ENCODE assay signal across 9 mouse cellular contexts in the genomic region with DNA sequence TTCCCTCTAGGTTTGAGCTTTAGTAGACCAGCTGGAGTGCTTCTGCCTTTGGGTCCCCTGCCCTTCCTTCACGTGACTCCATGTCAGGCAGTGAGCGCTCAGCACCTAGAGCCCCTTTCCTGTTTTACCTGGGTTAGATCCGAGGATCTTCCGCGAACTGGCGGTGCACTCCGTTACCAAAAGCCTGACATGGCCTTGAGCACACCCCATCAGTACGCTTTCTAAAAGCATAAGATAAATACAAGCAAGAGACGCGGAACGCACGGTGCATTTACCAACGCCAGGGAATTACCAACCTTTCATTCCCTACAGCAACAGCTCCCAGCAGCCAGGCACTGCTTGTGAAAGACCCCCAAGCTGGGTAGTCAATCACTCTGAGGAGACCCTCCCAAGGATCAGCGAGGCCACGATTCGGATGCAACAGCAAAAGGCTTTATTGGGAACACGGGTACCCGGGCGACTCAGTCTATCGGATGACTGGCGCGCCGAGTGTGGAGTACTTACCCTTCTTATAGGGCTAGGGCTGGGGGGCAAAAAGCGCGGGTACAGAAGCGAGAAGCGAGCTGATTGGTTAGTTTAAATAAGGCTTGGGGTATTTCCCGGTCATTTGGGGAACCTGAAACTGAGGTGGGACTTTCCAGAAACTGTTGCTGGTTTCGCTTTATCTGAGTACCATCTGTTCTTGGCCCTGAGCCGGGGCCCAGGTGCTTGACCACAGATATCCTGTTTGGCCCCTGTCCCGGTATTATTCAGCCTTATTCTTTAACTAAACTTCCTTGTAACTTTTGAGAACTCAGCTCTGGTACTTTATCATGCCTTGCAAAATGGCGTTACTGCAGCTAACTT. TPM values are rescaled to one million over a fixed set of nuclear protein-coding genes. Genes with fewer than 3 reads are reported as not detected.
DNase-seq lines count a peak whose midpoint lies in the region; ATAC-seq and TF ChIP-seq lines count a peak whose summit lies in the region.
"Not testable (repeated sequence)": the region's sequence is repeated elsewhere in the genome, so short reads cannot be mapped to it uniquely, and the experiment has no call there.
"Had no signal": no experiment of that assay in that cellular context is flagged by ENCODE, and none has a peak within 500 bp of the region (broad histone marks: within the 10 kb centered on the region; RNA-seq: fewer than 3 reads in every experiment).

No protein-coding gene starts in this region.

- H3K4me2 ChIP-seq in forebrain, embryonic 14.5 days (ENCODE audit: low read length), result peak overlapping the region; percentile 100
- peak overlapping the region; percentile 100 for H3K4me2 ChIP-seq in hindbrain, embryonic 12.5 days (replicated peaks)
- peak overlapping the region; percentile 98 for H3K4me2 ChIP-seq in lung, embryonic 16.5 days (ENCODE audit: low read depth, low read length)
- peak overlapping the region; percentile 96 for H3K4me2 ChIP-seq in neural tube, embryonic 11.5 days (ENCODE audit: low read depth)
- H3K4me2 ChIP-seq in stomach, postnatal 0 days (replicated peaks; ENCODE audit: low read depth), result peak overlapping the region; percentile 99

- H3K9me3 ChIP-seq in E14TG2a.4 (ENCODE audit: low read length); forebrain, embryonic 14.5 days (replicated peaks; ENCODE audit: control insufficient read depth, low read length); hindbrain, embryonic 12.5 days (replicated peaks); lung, embryonic 16.5 days (ENCODE audit: control insufficient read depth, low read length); neural tube, embryonic 11.5 days (ENCODE audit: control insufficient read depth, low read length); stomach, postnatal 0 days (ENCODE audit: control insufficient read depth, low read length): not testable (repeated sequence)

- WGBS in forebrain, embryonic 14.5 days, result 29% methylated on average over 29 of the region's 32 CpGs
- 26% methylated on average over 30 of the region's 32 CpGs for WGBS in hindbrain, embryonic 12.5 days
- WGBS in lung, embryonic 16.5 days, result 7% methylated on average over 29 of the region's 32 CpGs
- WGBS in neural tube, embryonic 11.5 days, result 27% methylated on average over 29 of the region's 32 CpGs
- WGBS in stomach, postnatal 0 days, result 10% methylated on average over 28 of the region's 32 CpGs

- H3K4me3 ChIP-seq in E14TG2a.4 (replicated peaks; ENCODE audit: low read length), result peak overlapping the region; percentile 97
- peak overlapping the region; percentile 94 for H3K4me3 ChIP-seq in cortical plate, adult 2 months (ENCODE audit: insufficient read depth, low read length)
- H3K4me3 ChIP-seq in forebrain, embryonic 14.5 days (ENCODE audit: low read depth, low read length), result peak overlapping the region; percentile 88
- peak overlapping the region; percentile 89 for H3K4me3 ChIP-seq in hindbrain, embryonic 12.5 days
- peak overlapping the region; percentile 90 for H3K4me3 ChIP-seq in left cerebral cortex, adult 2 months
- peak overlapping the region; percentile 87 for H3K4me3 ChIP-seq in lung, embryonic 16.5 days (ENCODE audit: low read length)
- peak overlapping the region; percentile 76 for H3K4me3 ChIP-seq in neural tube, embryonic 11.5 days (ENCODE audit: low read depth, low read length)
- H3K4me3 ChIP-seq in stomach, postnatal 0 days (ENCODE audit: low read depth, low read length), result peak overlapping the region; percentile 76

- TF ChIP-seq CTCF in E14TG2a.4 (conservative IDR thresholded peaks at IDR 0.05; ENCODE audit: low read length); cortical plate, adult 2 months (IDR thresholded peaks at IDR 0.05; ENCODE audit: extremely low read depth, insufficient read depth, low read length); left cerebral cortex, adult 2 months (IDR thresholded peaks at IDR 0.05); stomach, postnatal 0 days (IDR thresholded peaks at IDR 0.05; ENCODE audit: low read depth): not testable (repeated sequence)

- not testable (repeated sequence) for ATAC-seq in forebrain, embryonic 14.5 days; hindbrain, embryonic 12.5 days (ENCODE audit: low FRiP score); neural tube, embryonic 11.5 days (ENCODE audit: insufficient read depth, low FRiP score, low TSS enrichment); stomach, postnatal 0 days (ENCODE audit: low FRiP score, low TSS enrichment)
- peak; percentile 35 for ATAC-seq in lung, embryonic 16.5 days (ENCODE audit: low read depth)

- DNase-seq in forebrain, embryonic 14.5 days (ENCODE audit: low spot score), result peak; percentile 13
- DNase-seq in left cerebral cortex, adult 2 months (ENCODE audit: extremely low spot score in 1 of 2, low spot score in 2 of 2), result not testable (repeated sequence)
- peak; percentile 35 for DNase-seq in neural tube, embryonic 11.5 days (ENCODE audit: low spot score)
- peak; percentile 44 for DNase-seq in stomach, postnatal 0 days (ENCODE audit: low spot score)

- TF ChIP-seq EP300 in stomach, postnatal 0 days (optimal IDR thresholded peaks at IDR 0.05), result not testable (repeated sequence)

- H3K4me1 ChIP-seq in E14TG2a.4 (replicated peaks; ENCODE audit: low read depth, low read length), result peaks cover 71% of the 10 kb centered on the region
- not testable (repeated sequence) for H3K4me1 ChIP-seq in cortical plate, adult 2 months (ENCODE audit: control insufficient read depth, insufficient read depth, low read length); stomach, postnatal 0 days (replicated peaks; ENCODE audit: control insufficient read depth, insufficient read depth)
- H3K4me1 ChIP-seq in forebrain, embryonic 14.5 days (ENCODE audit: control insufficient read depth, insufficient read depth, low read length), result peaks cover 12% of the 10 kb centered on the region
- peaks cover 43% of the 10 kb centered on the region for H3K4me1 ChIP-seq in hindbrain, embryonic 12.5 days
- peaks cover 42% of the 10 kb centered on the region for H3K4me1 ChIP-seq in lung, embryonic 16.5 days (replicated peaks; ENCODE audit: control insufficient read depth, insufficient read depth, low read length)
- H3K4me1 ChIP-seq in neural tube, embryonic 11.5 days (ENCODE audit: control insufficient read depth, insufficient read depth, low read length), result peaks cover 11% of the 10 kb centered on the region

- not testable (repeated sequence) for TF ChIP-seq POLR2A in cortical plate, adult 2 months (IDR thresholded peaks at IDR 0.05; ENCODE audit: extremely low read depth, insufficient read depth, low read length)

- H3K27ac ChIP-seq in cortical plate, adult 2 months (ENCODE audit: insufficient read depth, low read length); left cerebral cortex, adult 2 months: not testable (repeated sequence)
- peak overlapping the region; percentile 96 for H3K27ac ChIP-seq in forebrain, embryonic 14.5 days (ENCODE audit: low read depth, low read length)
- H3K27ac ChIP-seq in hindbrain, embryonic 12.5 days, result peak overlapping the region; percentile 92
- peak overlapping the region; percentile 99 for H3K27ac ChIP-seq in lung, embryonic 16.5 days (ENCODE audit: low read length)
- H3K27ac ChIP-seq in neural tube, embryonic 11.5 days (ENCODE audit: low read depth, low read length), result peak overlapping the region; percentile 92
- H3K27ac ChIP-seq in stomach, postnatal 0 days (replicated peaks), result peak overlapping the region; percentile 98

- H3K27me3 ChIP-seq in E14TG2a.4 (ENCODE audit: insufficient read depth, low read length); forebrain, embryonic 14.5 days (replicated peaks; ENCODE audit: control insufficient read depth, insufficient read depth, low read length); hindbrain, embryonic 12.5 days; lung, embryonic 16.5 days (ENCODE audit: control insufficient read depth, insufficient read depth, low read depth, low read length); neural tube, embryonic 11.5 days (ENCODE audit: control insufficient read depth, insufficient read depth, low read length); stomach, postnatal 0 days (ENCODE audit: control insufficient read depth, insufficient read depth, low read length): not testable (repeated sequence)

- intact Hi-C loops in left cerebral cortex, adult 2 months (cut with DNase I), result loop anchor here (5.0 kb wide), 1 partner anchor 122 kb away; the partner anchor contains the start of genes Csnk2b and Gpank1

- H3K36me3 ChIP-seq in E14TG2a.4 (ENCODE audit: insufficient read depth, low read length), result peaks cover 66% of the 10 kb centered on the region
- peaks cover 20% of the 10 kb centered on the region for H3K36me3 ChIP-seq in forebrain, embryonic 14.5 days (ENCODE audit: control insufficient read depth, insufficient read depth, low read length)
- peaks cover 22% of the 10 kb centered on the region for H3K36me3 ChIP-seq in hindbrain, embryonic 12.5 days
- peaks cover 12% of the 10 kb centered on the region for H3K36me3 ChIP-seq in lung, embryonic 16.5 days (ENCODE audit: control insufficient read depth, insufficient read depth, low read length)
- H3K36me3 ChIP-seq in neural tube, embryonic 11.5 days (ENCODE audit: control insufficient read depth, insufficient read depth, low read length); stomach, postnatal 0 days (ENCODE audit: control insufficient read depth, insufficient read depth, low read length): not testable (repeated sequence)

- peak overlapping the region; percentile 93 for H3K9ac ChIP-seq in forebrain, embryonic 14.5 days (ENCODE audit: low read length)
- H3K9ac ChIP-seq in hindbrain, embryonic 12.5 days, result peak overlapping the region; percentile 96
- H3K9ac ChIP-seq in lung, embryonic 16.5 days (ENCODE audit: low read length), result peak overlapping the region; percentile 96
- peak overlapping the region; percentile 77 for H3K9ac ChIP-seq in neural tube, embryonic 11.5 days (ENCODE audit: low read length)
- H3K9ac ChIP-seq in stomach, postnatal 0 days (ENCODE audit: low read length), result peak overlapping the region; percentile 87

RNA-seq across cellular contexts. Expression of gene Vars, which starts 0.7 kb away (rescaled TPM):
- 43.7 and 46.6 TPM in 2 replicates for polyA plus RNA-seq in cortical plate, adult 2 months (2012; rRNA removed)
- 42.4 and 53.9 TPM in 2 replicates for polyA plus RNA-seq in forebrain, embryonic 14.5 days (2014; fragmentation: Nextera tagmentation; extraction: Ambion mirVana)
- polyA plus RNA-seq in hindbrain, embryonic 12.5 days (2016; fragmentation: Nextera tagmentation; extraction: Ambion mirVana), result 109 and 110 TPM in 2 replicates
- 10 to 100 TPM; 44.1 to 46.6 TPM for total RNA-seq in left cerebral cortex, adult 2 months (2021)
- 88.0 and 96.2 TPM in 2 replicates for polyA plus RNA-seq in lung, embryonic 16.5 days (2015; fragmentation: Nextera tagmentation; extraction: Ambion mirVana)
- 109 and 114 TPM in 2 replicates for polyA plus RNA-seq in neural tube, embryonic 11.5 days (2014; fragmentation: Nextera tagmentation; extraction: Ambion mirVana)
- 35.5 and 40.2 TPM in 2 replicates for polyA plus RNA-seq in stomach, postnatal 0 days (2015; fragmentation: Nextera tagmentation; extraction: Ambion mirVana)

RNA-seq across cellular contexts. Expression of gene Vwa7, which starts 16.3 kb away (rescaled TPM):
- 0.29 and 0.36 TPM in 2 replicates for polyA plus RNA-seq in cortical plate, adult 2 months (2012; rRNA removed)
- polyA plus RNA-seq in forebrain, embryonic 14.5 days (2014; fragmentation: Nextera tagmentation; extraction: Ambion mirVana), result 0.05 and 0.11 TPM in 2 replicates
- 0.12 and 0.20 TPM in 2 replicates for polyA plus RNA-seq in hindbrain, embryonic 12.5 days (2016; fragmentation: Nextera tagmentation; extraction: Ambion mirVana)
- under 1 TPM; 0.40 to 0.43 TPM for total RNA-seq in left cerebral cortex, adult 2 months (2021)
- 0.14 and 0.25 TPM in 2 replicates for polyA plus RNA-seq in lung, embryonic 16.5 days (2015; fragmentation: Nextera tagmentation; extraction: Ambion mirVana)
- 0.08 TPM in 1 of 2 replicates, not detected in the other for polyA plus RNA-seq in neural tube, embryonic 11.5 days (2014; fragmentation: Nextera tagmentation; extraction: Ambion mirVana)
- 0.28 and 0.36 TPM in 2 replicates for polyA plus RNA-seq in stomach, postnatal 0 days (2015; fragmentation: Nextera tagmentation; extraction: Ambion mirVana)

RNA-seq across cellular contexts. Expression of gene Lsm2, which starts 18.4 kb away (rescaled TPM):
- polyA plus RNA-seq in cortical plate, adult 2 months (2012; rRNA removed), result 36.9 and 37.2 TPM in 2 replicates
- 131 and 148 TPM in 2 replicates for polyA plus RNA-seq in forebrain, embryonic 14.5 days (2014; fragmentation: Nextera tagmentation; extraction: Ambion mirVana)
- 128 and 158 TPM in 2 replicates for polyA plus RNA-seq in hindbrain, embryonic 12.5 days (2016; fragmentation: Nextera tagmentation; extraction: Ambion mirVana)
- 10 to 100 TPM; 15.8 to 18.4 TPM for total RNA-seq in left cerebral cortex, adult 2 months (2021)
- 178 and 189 TPM in 2 replicates for polyA plus RNA-seq in lung, embryonic 16.5 days (2015; fragmentation: Nextera tagmentation; extraction: Ambion mirVana)
- polyA plus RNA-seq in neural tube, embryonic 11.5 days (2014; fragmentation: Nextera tagmentation; extraction: Ambion mirVana), result 209 and 211 TPM in 2 replicates
- 69.2 and 75.1 TPM in 2 replicates for polyA plus RNA-seq in stomach, postnatal 0 days (2015; fragmentation: Nextera tagmentation; extraction: Ambion mirVana)

RNA-seq across cellular contexts. Expression of gene Hspa1l, which starts 27.6 kb away (rescaled TPM):
- 0.50 and 0.59 TPM in 2 replicates for polyA plus RNA-seq in cortical plate, adult 2 months (2012; rRNA removed)
- polyA plus RNA-seq in forebrain, embryonic 14.5 days (2014; fragmentation: Nextera tagmentation; extraction: Ambion mirVana), result 1.3 and 1.4 TPM in 2 replicates
- polyA plus RNA-seq in hindbrain, embryonic 12.5 days (2016; fragmentation: Nextera tagmentation; extraction: Ambion mirVana), result 1.3 TPM in 2 replicates
- total RNA-seq in left cerebral cortex, adult 2 months (2021), result under 1 TPM; 0.34 to 0.42 TPM
- polyA plus RNA-seq in lung, embryonic 16.5 days (2015; fragmentation: Nextera tagmentation; extraction: Ambion mirVana), result 0.55 and 0.65 TPM in 2 replicates
- 1.8 and 2.0 TPM in 2 replicates for polyA plus RNA-seq in neural tube, embryonic 11.5 days (2014; fragmentation: Nextera tagmentation; extraction: Ambion mirVana)
- polyA plus RNA-seq in stomach, postnatal 0 days (2015; fragmentation: Nextera tagmentation; extraction: Ambion mirVana), result 0.25 and 0.48 TPM in 2 replicates

RNA-seq across cellular contexts. Expression of gene Sapcd1, which starts 27.7 kb away (rescaled TPM):
- 0.94 and 0.96 TPM in 2 replicates for polyA plus RNA-seq in cortical plate, adult 2 months (2012; rRNA removed)
- polyA plus RNA-seq in forebrain, embryonic 14.5 days (2014; fragmentation: Nextera tagmentation; extraction: Ambion mirVana), result 2.9 and 6.2 TPM in 2 replicates
- 2.4 and 3.6 TPM in 2 replicates for polyA plus RNA-seq in hindbrain, embryonic 12.5 days (2016; fragmentation: Nextera tagmentation; extraction: Ambion mirVana)
- under 1 TPM in 1 of 2 experiments, not detected in 1; 0.59 TPM for total RNA-seq in left cerebral cortex, adult 2 months (2021)
- polyA plus RNA-seq in lung, embryonic 16.5 days (2015; fragmentation: Nextera tagmentation; extraction: Ambion mirVana), result 4.3 and 4.6 TPM in 2 replicates
- 3.9 and 5.2 TPM in 2 replicates for polyA plus RNA-seq in neural tube, embryonic 11.5 days (2014; fragmentation: Nextera tagmentation; extraction: Ambion mirVana)
- polyA plus RNA-seq in stomach, postnatal 0 days (2015; fragmentation: Nextera tagmentation; extraction: Ambion mirVana), result 8.0 and 8.2 TPM in 2 replicates
- total RNA-seq: gastrocnemius, adult 8-10 months had no signal
